Mouse (Mus musculus) intestine, embryonic 16.5 days (tissue): ENCODE results near the gene Bst1. TPM values are rescaled to one million over a fixed set of nuclear protein-coding genes. Genes with fewer than 3 reads are reported as not detected.

ENCODE experiments used
- ATAC-seq: fragments of 200-750 bp; cut with Nextera tagmentation; 2 replicates; pipeline ENCODE4 v1.8.0; 2017; ENCODE audit warnings: moderate TSS enrichment, moderate library complexity
- H3K27ac ChIP-seq: fragments of 300-500 bp; sonication (generic); 2 replicates; pipeline ENCODE4 v1.5.1; 2014; ENCODE audit warnings: mild to moderate bottlenecking, low read length
- H3K27me3 ChIP-seq: fragments of 300-500 bp; sonication (generic); replicated peaks from 2 replicates; pipeline ENCODE4 v1.6.1; 2014; ENCODE audit warnings: low read length, control low read depth, mixed read lengths; ENCODE audit not compliant: control insufficient read depth, insufficient read depth
- H3K36me3 ChIP-seq: fragments of 300-500 bp; sonication (generic); 2 replicates; pipeline ENCODE4 v1.6.1; 2014; ENCODE audit warnings: low read length, control low read depth; ENCODE audit not compliant: control insufficient read depth, insufficient read depth
- H3K4me1 ChIP-seq: fragments of 300-500 bp; sonication (generic); 2 replicates; pipeline ENCODE4 v1.6.1; 2014; ENCODE audit warnings: low read length, control low read depth, mixed read lengths; ENCODE audit not compliant: control insufficient read depth, insufficient read depth
- H3K4me2 ChIP-seq: fragments of 300-500 bp; sonication (generic); 2 replicates; pipeline ENCODE4 v1.6.1; 2014; ENCODE audit warnings: low read depth, low read length, control low read depth
- H3K4me3 ChIP-seq: fragments of 300-500 bp; sonication (generic); 2 replicates; pipeline ENCODE4 v1.5.1; 2014; ENCODE audit warnings: mild to moderate bottlenecking, low read length
- H3K9ac ChIP-seq: fragments of 300-500 bp; sonication (generic); 2 replicates; pipeline ENCODE4 v1.6.1; 2014; ENCODE audit warnings: low read depth, low read length
- H3K9me3 ChIP-seq: fragments of 300-500 bp; sonication (generic); 2 replicates; pipeline ENCODE4 v1.6.1; 2016; ENCODE audit warnings: low read length, control low read depth; ENCODE audit not compliant: control insufficient read depth
- WGBS: fragments of 180-500 bp; shearing (Covaris S2); extraction: QIAGEN DNeasy Blood & Tissue Kit; methylation state at CpG from one replicate; pipeline ENCODE4 v1.1.7; 2014; 5-methylcytosine and 5-hydroxymethylcytosine counted together
- polyA plus RNA-seq: library from polyadenylated mRNA; unstranded; fragments of >200 nt; fragmentation: Nextera tagmentation; extraction: Ambion mirVana; gene quantifications from 2 replicates; pipeline ENCODE4 v1.2.1, GENCODE M21; 2015

Bst1 gene
- polyA plus RNA-seq, 1 experiment from 2014 or later = 1.1 TPM

DNA sequence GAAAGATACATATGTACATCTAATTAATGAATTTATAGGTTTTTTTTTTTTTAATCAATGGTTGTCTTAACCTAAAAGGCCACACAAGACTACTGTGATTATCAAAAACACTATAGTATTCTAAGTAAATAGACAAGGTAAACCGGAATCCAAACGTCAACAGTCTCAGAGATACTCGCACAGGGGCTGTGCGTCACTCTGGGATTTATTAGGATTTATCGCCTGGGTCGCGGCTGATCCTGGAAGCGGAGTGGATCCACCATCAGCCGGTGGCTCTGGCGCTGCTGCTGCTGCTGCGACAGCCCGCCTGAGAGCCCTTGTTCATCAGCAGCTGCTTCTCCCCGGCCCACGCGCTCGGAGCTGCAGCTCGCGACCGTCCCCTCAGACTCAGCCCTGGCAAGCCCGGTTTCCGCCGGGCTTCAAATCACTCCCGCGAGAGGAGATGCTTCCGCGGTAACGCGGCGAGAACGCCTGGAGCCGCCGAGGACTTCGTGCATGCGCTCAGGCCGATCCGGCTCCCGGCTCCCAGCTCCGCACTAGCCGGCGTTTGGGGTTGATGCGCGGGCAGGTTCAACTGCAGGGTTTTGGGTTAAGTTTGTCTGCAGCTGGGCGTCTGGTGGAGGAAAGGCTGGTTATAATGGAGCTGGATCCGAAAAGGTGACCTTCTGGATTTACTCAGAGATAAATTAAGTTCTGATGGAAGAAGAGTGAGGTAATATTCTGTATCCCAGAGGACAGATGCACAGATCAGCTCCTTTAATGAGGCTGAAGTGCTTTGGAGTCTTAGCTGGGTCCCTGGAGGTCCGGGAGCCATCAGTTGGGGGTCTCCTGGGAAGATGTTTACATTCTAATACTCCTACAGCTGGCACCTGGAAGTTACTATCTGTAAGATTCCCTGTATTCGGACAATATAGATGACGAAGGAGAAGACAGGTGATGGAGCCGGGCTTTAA is 10.7 kb upstream of the Bst1 start:
- Histone ChIP-seq H3K27me3 (no peaks in the 10 kb centered on the region), H3K27ac (peak overlapping the region; percentile 81), H3K4me2 (peak overlapping the region; percentile 72), H3K9ac (peak overlapping the region; percentile 81), H3K4me1 (peaks cover 9% of the 10 kb centered on the region; the same call in 1 of the 2 replicates), H3K36me3 (no peaks in the 10 kb centered on the region), H3K4me3 (peak overlapping the region; percentile 59), H3K9me3 (no peaks in the 10 kb centered on the region)
- WGBS = 4% methylated on average over 48 of the region's 48 CpGs
- ATAC-seq = peak; percentile 89

DNA sequence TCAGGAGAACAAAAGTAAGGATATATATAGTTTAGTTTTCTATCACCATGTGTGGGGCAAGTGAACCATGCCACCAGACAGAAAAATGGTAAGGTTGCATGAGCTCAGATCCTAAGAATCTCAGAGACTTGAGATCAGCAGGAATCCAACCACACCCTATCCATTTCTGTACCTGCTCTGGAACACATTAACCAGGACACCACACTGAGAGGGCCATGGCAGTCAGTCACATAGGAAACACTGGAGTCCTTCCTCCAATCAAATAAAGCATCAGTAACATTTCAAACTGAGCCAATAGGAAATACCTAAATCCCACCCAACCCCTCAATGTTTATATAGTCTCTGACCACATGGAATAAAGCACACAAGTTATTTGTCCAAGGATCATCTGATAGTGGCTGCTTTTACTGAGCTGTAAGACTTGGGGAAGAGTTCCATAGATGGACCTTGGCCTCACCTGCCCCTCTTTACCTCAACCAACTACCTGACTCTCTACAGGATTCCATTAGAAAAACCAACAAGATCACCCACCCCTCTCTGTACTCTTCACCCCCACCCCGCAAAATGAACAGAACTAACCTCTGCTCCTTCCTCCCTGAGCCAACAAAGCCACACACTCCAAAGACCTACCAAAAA is 8.1 kb upstream of the Bst1 start:
- peak; percentile 82 for ATAC-seq
- Histone ChIP-seq H3K4me2 (no peak overlapping the region), H3K27me3 (no peaks in the 10 kb centered on the region)

DNA sequence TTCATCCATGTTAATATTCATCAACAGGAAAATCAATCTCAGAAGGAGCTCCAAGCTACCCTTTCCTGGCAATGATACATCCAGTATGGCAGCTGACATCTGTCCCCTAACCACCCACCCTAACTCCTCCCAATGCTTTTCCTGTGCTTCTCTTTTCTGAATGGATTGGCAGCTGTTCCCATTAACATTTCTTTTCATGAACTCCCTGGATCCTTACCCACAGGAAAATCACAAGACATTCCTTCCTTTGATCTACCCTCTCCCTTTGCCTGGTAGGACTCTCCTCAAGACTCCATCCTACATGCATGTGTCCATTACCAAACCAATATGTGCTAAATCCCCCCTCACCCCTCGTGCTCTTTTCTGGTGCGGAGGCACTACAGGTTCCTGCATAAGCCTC is 4.1 kb upstream of the Bst1 start:
- 80% methylated on average over 2 of the region's 2 CpGs for WGBS

More for the DNA sequence above, 8.1 kb upstream of the Bst1 start:
- H3K36me3 ChIP-seq = no peaks in the 10 kb centered on the region
- WGBS = 61% methylated on average over 1 of the region's 1 CpGs
- H3K4me1 ChIP-seq = peaks cover 9% of the 10 kb centered on the region; the same call in 1 of the 2 replicates
- H3K9ac ChIP-seq = no peak overlapping the region
- no peaks in the 10 kb centered on the region for H3K9me3 ChIP-seq
- H3K4me3 ChIP-seq = no peak overlapping the region
- H3K27ac ChIP-seq = peak overlapping the region; percentile 77

DNA sequence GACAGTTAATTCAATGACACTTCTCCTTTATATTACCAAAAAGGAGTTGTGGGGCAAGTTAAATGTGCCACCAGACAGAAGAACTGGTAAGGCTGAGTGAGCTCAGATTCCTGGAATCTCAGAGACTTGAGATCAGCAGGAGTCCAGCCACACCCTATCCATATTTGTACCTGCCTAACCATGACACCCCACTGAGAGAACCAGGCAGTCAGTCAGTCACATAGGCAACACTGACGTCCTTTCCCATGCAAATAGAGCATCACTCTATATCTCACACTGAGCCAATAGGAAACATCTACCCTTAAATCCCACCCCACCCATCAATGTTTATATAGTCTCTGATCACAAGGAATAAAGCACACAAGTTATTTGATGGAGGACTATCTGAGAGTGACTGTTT is 2.9 kb upstream of the Bst1 start:
- 0 out of 2 replicates have a peak, but pooled peaks have one; percentile 24 for ATAC-seq
- Histone ChIP-seq H3K36me3 (no peaks in the 10 kb centered on the region), H3K27ac (no peak overlapping the region), H3K4me3 (no peak overlapping the region), H3K4me2 (no peak overlapping the region), H3K27me3 (no peaks in the 10 kb centered on the region), H3K4me1 (peaks cover 6% of the 10 kb centered on the region; the same call in 1 of the 2 replicates), H3K9ac (no peak overlapping the region), H3K9me3 (no peaks in the 10 kb centered on the region)
- 37% methylated on average over 1 of the region's 1 CpGs for WGBS

More for the DNA sequence above, 4.1 kb upstream of the Bst1 start:
- H3K9ac ChIP-seq = no peak overlapping the region
- H3K9me3 ChIP-seq = no peaks in the 10 kb centered on the region
- H3K36me3 ChIP-seq = no peaks in the 10 kb centered on the region
- no peak overlapping the region for H3K4me2 ChIP-seq
- no peak overlapping the region for H3K4me3 ChIP-seq
- H3K4me1 ChIP-seq = peaks cover 7% of the 10 kb centered on the region; the same call in 1 of the 2 replicates
- no peaks in the 10 kb centered on the region for H3K27me3 ChIP-seq
- ATAC-seq = no peak
- H3K27ac ChIP-seq = no peak overlapping the region

DNA sequence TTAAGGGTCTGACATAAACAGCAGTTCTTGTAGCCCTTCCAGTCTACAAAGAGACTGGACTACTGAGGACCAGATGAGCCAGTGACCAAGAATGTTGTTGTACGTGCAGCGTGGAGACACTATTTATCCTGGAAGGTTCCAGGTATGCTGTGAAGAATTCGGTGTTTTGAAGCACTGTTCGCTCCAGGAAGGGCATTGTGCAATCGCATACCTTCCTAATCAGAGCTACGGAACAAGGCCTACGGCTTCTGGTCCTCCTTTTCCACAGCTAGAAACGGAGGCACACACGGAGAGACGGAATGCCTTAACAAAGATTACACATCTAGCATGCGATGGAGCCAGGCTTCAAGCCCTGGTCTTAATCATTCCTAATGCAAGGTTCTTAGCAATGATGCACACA is 2.1 kb downstream of the Bst1 start:
- no peaks in the 10 kb centered on the region for H3K27me3 ChIP-seq

DNA sequence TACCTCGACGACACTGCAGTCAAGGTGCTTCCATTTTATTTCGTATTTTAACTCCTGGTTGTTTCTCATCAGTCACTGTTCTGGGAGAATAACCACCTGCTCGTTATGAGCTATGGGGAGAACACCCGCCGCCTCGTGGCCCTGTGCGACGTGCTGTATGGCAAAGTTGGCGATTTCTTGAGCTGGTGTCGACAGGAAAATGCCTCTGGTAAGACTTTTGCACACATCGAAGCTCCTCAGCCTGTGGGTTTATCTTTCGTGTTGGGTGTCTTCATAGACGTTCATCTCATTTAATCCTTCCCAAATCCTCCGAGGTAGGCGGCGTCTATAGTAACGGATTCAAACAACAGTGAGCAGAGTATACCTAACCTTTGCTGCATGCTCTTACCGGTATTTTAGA is 2.9 kb downstream of the Bst1 start, which contains the start of gene Fbxl5:
Gene Fbxl5 (minus strand): TSS at position 101 of the 400 bp plus-strand sequence.
- Histone ChIP-seq H3K4me3 (no peak within 1 kb of the TSS), H3K4me1 (peaks cover 3% of the 10 kb centered on the region; the same call in 1 of the 2 replicates), H3K4me2 (no peak within 1 kb of the TSS), H3K9me3 (no peaks in the 10 kb centered on the region), H3K27ac (no peak within 1 kb of the TSS), H3K36me3 (no peaks in the 10 kb centered on the region), H3K27me3 (no peaks in the 10 kb centered on the region), H3K9ac (no peak within 1 kb of the TSS)
- 86% methylated on average over 19 of the region's 19 CpGs for WGBS
- no peak for ATAC-seq

More for the DNA sequence above, 2.1 kb downstream of the Bst1 start:
- no peak for ATAC-seq
- H3K4me1 ChIP-seq = peaks cover 3% of the 10 kb centered on the region; the same call in 1 of the 2 replicates
- WGBS = 79% methylated on average over 11 of the region's 11 CpGs
- no peak overlapping the region for H3K4me2 ChIP-seq
- no peak overlapping the region for H3K4me3 ChIP-seq
- H3K9me3 ChIP-seq = no peaks in the 10 kb centered on the region
- no peak overlapping the region for H3K27ac ChIP-seq
- no peaks in the 10 kb centered on the region for H3K36me3 ChIP-seq
- H3K9ac ChIP-seq = no peak overlapping the region

DNA sequence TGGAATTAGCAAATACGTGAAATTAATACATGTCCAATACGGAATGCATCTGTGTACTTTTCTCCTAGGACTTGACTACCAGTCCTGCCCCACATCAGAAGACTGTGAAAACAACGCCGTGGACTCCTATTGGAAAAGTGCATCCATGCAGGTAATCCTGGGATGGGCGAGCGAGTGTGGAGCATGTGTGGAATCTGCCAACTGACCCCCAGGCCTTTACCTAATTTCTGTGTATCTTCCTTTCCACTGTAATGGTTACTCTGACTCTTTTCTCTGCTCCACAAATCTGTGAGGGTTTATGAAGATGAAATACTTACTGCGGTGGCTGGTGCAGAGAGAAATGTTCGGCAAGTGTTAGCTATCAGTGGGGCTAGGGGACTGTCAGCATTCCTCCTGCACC is 3.5 kb downstream of the Bst1 start:
- no peak for ATAC-seq
- no peak overlapping the region for H3K27ac ChIP-seq

DNA sequence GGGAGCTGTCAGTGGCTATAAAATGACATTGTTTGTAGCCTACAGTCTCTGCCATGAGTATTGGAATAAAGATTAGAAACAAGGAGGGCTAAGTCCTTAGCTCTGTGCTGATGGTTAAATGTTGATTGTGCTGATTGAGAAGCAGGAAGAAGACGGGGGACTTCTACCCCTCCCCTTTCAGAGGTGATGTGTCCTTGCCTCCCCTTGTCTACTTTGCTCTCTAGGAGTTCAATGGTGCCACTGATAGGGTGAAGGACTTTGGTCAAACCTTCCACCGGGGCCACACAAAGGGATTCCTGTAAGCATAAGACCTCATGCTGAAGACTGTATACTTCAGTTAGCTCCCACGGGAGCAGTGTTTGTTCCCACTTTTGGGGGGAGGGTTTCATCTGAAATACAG is 4.1 kb downstream of the Bst1 start:
- Histone ChIP-seq H3K36me3 (no peaks in the 10 kb centered on the region), H3K4me2 (no peak overlapping the region), H3K4me1 (peaks cover 3% of the 10 kb centered on the region; the same call in 1 of the 2 replicates), H3K4me3 (no peak overlapping the region), H3K27ac (0 out of 2 replicates have a peak overlapping the region, but pooled peaks have one; percentile 9), H3K27me3 (no peaks in the 10 kb centered on the region), H3K9ac (no peak overlapping the region), H3K9me3 (no peaks in the 10 kb centered on the region)
- WGBS = 67% methylated on average over 3 of the region's 3 CpGs
- peak; percentile 77 for ATAC-seq

More for the DNA sequence above, 3.5 kb downstream of the Bst1 start:
- 90% methylated on average over 8 of the region's 8 CpGs for WGBS
- Histone ChIP-seq H3K4me1 (peaks cover 3% of the 10 kb centered on the region; the same call in 1 of the 2 replicates), H3K4me3 (no peak overlapping the region), H3K36me3 (no peaks in the 10 kb centered on the region), H3K27me3 (no peaks in the 10 kb centered on the region), H3K4me2 (no peak overlapping the region), H3K9ac (no peak overlapping the region), H3K9me3 (no peaks in the 10 kb centered on the region)

DNA sequence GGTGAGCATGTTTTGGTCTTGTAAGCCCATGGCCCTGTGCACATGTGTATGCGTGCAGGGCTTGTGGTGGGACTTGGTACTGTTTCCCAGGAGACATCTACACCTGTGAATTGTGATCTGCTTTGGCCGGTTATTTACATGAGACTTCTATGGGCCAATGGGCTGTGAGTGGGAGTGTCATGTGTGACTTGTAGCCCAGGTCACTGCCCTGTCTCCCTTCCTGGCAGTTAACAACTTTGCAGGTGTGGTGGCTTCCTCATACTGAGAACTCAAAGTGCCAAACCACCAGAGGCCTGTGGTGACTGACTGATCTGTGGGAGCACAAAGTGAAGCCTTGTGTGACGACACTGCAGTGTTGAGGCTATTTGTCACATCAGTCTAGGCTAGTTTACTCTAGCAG is 5.9 kb downstream of the Bst1 start:
- Histone ChIP-seq H3K36me3 (no peaks in the 10 kb centered on the region), H3K9me3 (no peaks in the 10 kb centered on the region), H3K4me3 (no peak overlapping the region), H3K27ac (no peak overlapping the region), H3K4me1 (no peaks in the 10 kb centered on the region), H3K27me3 (no peaks in the 10 kb centered on the region), H3K9ac (no peak overlapping the region), H3K4me2 (no peak overlapping the region)
- WGBS = 87% methylated on average over 3 of the region's 3 CpGs
- peak; percentile 43; the same call in 1 of the 2 replicates for ATAC-seq
